Mouse (Mus musculus) intestine, embryonic 14.5 days (tissue): ENCODE data around the gene Ncaph2. TPM values are rescaled to one million over a fixed set of nuclear protein-coding genes. Genes with fewer than 3 reads are reported as not detected.

Experiments used
- ATAC-seq: fragments of 200-750 bp; cut with Nextera tagmentation; replicated peaks from 2 replicates; pipeline ENCODE4 v1.8.0; 2017; ENCODE audit warnings: low read depth, moderate number of reproducible peaks, moderate TSS enrichment, moderate library complexity; ENCODE audit not compliant: low FRiP score, low TSS enrichment
- DNase-seq: peaks from one replicate; pipeline ENCODE4 v3.0.0-alpha.2; 2018; ENCODE audit warnings: low spot score
- H3K27ac ChIP-seq: fragments of 300-500 bp; sonication (generic); 2 replicates; pipeline ENCODE4 v1.5.1; 2014; ENCODE audit warnings: low read depth, mild to moderate bottlenecking, control low read depth
- H3K27me3 ChIP-seq: fragments of 300-500 bp; sonication (generic); replicated peaks from 2 replicates; pipeline ENCODE4 v1.6.1; 2014; ENCODE audit warnings: low read length, control low read depth; ENCODE audit not compliant: control insufficient read depth, insufficient read depth
- H3K36me3 ChIP-seq: fragments of 300-500 bp; sonication (generic); 2 replicates; pipeline ENCODE4 v1.6.1; 2014; ENCODE audit warnings: low read length, control low read depth; ENCODE audit not compliant: control insufficient read depth, insufficient read depth
- H3K4me1 ChIP-seq: fragments of 300-500 bp; sonication (generic); replicated peaks from 2 replicates; pipeline ENCODE4 v1.6.1; 2014; ENCODE audit warnings: low read length, control low read depth, mixed read lengths; ENCODE audit not compliant: control insufficient read depth, insufficient read depth
- H3K4me2 ChIP-seq: fragments of 300-500 bp; sonication (generic); 2 replicates; pipeline ENCODE4 v1.6.1; 2014; ENCODE audit warnings: low read length
- H3K4me3 ChIP-seq: fragments of 300-500 bp; sonication (generic); 2 replicates; pipeline ENCODE4 v1.5.1; 2014; ENCODE audit warnings: low read depth, low read length, control low read depth, mixed read lengths
- H3K9ac ChIP-seq: fragments of 300-500 bp; sonication (generic); 2 replicates; pipeline ENCODE4 v1.6.1; 2014; ENCODE audit warnings: mild to moderate bottlenecking, low read length
- H3K9me3 ChIP-seq: fragments of 300-500 bp; sonication (generic); 2 replicates; pipeline ENCODE4 v1.6.1; 2016; ENCODE audit warnings: low read length, control low read depth; ENCODE audit not compliant: control insufficient read depth
- WGBS: fragments of 180-500 bp; shearing (Covaris S2); extraction: QIAGEN DNeasy Blood & Tissue Kit; methylation state at CpG from one replicate; pipeline ENCODE4 v1.1.7; 2014; 5-methylcytosine and 5-hydroxymethylcytosine counted together
- polyA plus RNA-seq: library from polyadenylated mRNA; unstranded; fragments of >200 nt; fragmentation: Nextera tagmentation; extraction: Ambion mirVana; gene quantifications from 2 replicates; pipeline ENCODE4 v1.2.1, GENCODE M21; 2014

Gene Ncaph2
- polyA plus RNA-seq, 1 experiment from 2014 or later = 157 TPM

DNA sequence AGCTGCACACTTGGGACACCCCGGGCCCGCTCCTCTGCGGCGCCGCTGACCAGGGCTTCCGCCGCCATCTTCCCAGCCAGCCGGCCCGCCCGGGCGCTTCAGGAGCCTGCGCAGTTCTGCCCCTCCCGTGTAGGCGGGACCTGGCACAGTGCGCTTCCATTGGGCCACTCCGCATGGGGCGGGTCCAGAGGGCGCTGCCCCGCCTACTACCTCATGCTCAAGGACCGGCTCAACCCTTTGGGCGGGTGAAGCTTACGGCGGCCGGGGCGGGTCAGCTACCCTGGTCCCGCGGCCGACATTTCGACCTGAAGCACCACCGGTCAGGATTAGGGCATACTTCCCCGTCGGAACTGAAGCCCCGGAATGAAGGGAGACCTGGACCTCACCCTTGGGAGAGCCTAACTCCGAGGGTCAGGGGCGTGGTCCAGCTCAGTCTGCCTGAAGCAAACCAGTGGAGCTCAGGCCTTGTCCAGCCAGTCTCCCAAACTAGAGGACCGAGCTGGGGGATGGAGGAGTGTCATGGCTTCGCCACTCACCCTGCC lies 40.3 kb upstream of the Ncaph2 start, which contains the start of gene Sbf1:
TSS of gene Sbf1 (minus strand) at position 122 of the 542 bp plus-strand sequence.
- ATAC-seq (peak; percentile 100), DNase-seq (peak; percentile 92)
- Histone ChIP-seq H3K36me3 (no peaks in the 10 kb centered on the region), H3K4me1 (peaks cover 16% of the 10 kb centered on the region), H3K4me2 (peak within 1 kb of the TSS; percentile 84), H3K4me3 (peak within 1 kb of the TSS; percentile 98), H3K27me3 (no peaks in the 10 kb centered on the region), H3K9me3 (no peaks in the 10 kb centered on the region), H3K9ac (peak within 1 kb of the TSS; percentile 83), H3K27ac (no peak within 1 kb of the TSS)
- 1% methylated on average over 37 of the region's 37 CpGs for WGBS

DNA sequence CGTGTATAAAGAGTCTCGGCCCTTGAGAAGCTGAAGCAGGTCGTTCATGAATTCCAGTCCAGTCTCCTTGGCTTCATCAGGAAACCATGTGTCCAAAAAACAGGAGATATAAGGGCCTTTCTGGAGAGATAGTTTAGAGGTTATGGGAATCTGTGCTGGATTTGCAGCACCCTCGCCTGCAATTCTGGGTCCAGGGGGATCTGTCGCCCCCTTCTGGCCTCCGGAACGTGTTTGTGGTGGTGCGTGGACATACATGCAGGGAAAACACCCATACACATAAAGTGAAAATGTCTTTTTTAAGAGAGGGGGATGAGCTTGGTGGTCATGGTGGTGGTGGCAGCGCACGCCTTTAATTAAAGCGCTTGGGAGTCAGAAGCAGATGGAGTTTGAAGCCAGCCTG lies 39.4 kb upstream of the Ncaph2 start:
- peaks cover 16% of the 10 kb centered on the region for H3K4me1 ChIP-seq
- no peaks in the 10 kb centered on the region for H3K27me3 ChIP-seq
- no peak overlapping the region for H3K4me3 ChIP-seq
- no peaks in the 10 kb centered on the region for H3K9me3 ChIP-seq
- no peak overlapping the region for H3K9ac ChIP-seq
- DNase-seq = no peak
- 68% methylated on average over 11 of the region's 11 CpGs for whole genome bisulfite sequencing
- no peaks in the 10 kb centered on the region for H3K36me3 ChIP-seq
- ATAC-seq = no peak
- H3K4me2 ChIP-seq = no peak overlapping the region
- H3K27ac ChIP-seq = no peak overlapping the region

DNA sequence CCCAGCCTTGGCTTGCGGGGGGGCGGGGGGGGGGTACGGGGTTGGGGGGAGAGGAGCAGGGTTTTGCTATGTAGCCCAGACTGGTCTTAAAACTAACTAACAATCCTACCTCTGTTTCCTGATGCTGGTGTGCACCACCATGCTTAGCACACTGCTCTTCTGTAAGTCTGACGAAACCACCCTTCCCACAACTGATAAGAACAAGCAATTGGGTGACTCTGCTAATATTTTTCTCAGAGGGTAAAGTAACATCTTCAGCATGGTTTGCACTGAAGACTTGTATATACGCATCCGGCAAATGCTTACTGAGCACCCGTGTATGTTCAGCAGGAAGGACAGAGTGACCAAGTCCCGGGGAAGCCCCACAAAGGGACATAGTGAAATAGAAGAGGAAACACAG lies 34.3 kb upstream of the Ncaph2 start:
- DNase-seq = no peak
- WGBS = 74% methylated on average over 8 of the region's 8 CpGs

GRCm38 (mm10) chr15:89322670-89323522 lies 32.6 kb upstream of the Ncaph2 start, which contains the start of gene Adm2:
Adm2 (plus strand) TSS chr15:89322720.
- H3K27ac ChIP-seq = no peak within 1 kb of the TSS
- H3K4me2 ChIP-seq = peak within 1 kb of the TSS; percentile 48
- WGBS = 8% methylated on average over 26 of the region's 26 CpGs
- DNase-seq (peak; percentile 55), ATAC-seq (no peak)
- H3K27me3 ChIP-seq = 0 out of 2 replicates have a peak, but pooled peaks cover 13% of the 10 kb centered on the region
- peak within 1 kb of the TSS; percentile 17 for H3K4me3 ChIP-seq
- no peaks in the 10 kb centered on the region for H3K9me3 ChIP-seq
- H3K36me3 ChIP-seq = no peaks in the 10 kb centered on the region
- H3K9ac ChIP-seq = peak within 1 kb of the TSS; percentile 13; the same call in 1 of the 2 replicates
- no peaks in the 10 kb centered on the region for H3K4me1 ChIP-seq

More for the DNA sequence above, 34.3 kb upstream of the Ncaph2 start:
- 0 out of 2 replicates have a peak, but pooled peaks cover 13% of the 10 kb centered on the region for H3K27me3 ChIP-seq
- no peak overlapping the region for H3K4me3 ChIP-seq
- no peak overlapping the region for H3K4me2 ChIP-seq
- ATAC-seq = no peak
- no peaks in the 10 kb centered on the region for H3K4me1 ChIP-seq
- H3K9ac ChIP-seq = no peak overlapping the region
- H3K36me3 ChIP-seq = no peaks in the 10 kb centered on the region
- no peak overlapping the region for H3K27ac ChIP-seq
- no peaks in the 10 kb centered on the region for H3K9me3 ChIP-seq

GRCm38 (mm10) chr15:89323656-89324055 lies 31.9 kb upstream of the Ncaph2 start:
- Histone ChIP-seq H3K4me2 (no peak overlapping the region), H3K27ac (no peak overlapping the region), H3K36me3 (no peaks in the 10 kb centered on the region), H3K4me1 (no peaks in the 10 kb centered on the region), H3K9me3 (no peaks in the 10 kb centered on the region), H3K9ac (no peak overlapping the region), H3K27me3 (0 out of 2 replicates have a peak, but pooled peaks cover 13% of the 10 kb centered on the region), H3K4me3 (no peak overlapping the region)
- ATAC-seq (no peak), DNase-seq (no peak)
- 80% methylated on average over 4 of the region's 4 CpGs for WGBS

DNA sequence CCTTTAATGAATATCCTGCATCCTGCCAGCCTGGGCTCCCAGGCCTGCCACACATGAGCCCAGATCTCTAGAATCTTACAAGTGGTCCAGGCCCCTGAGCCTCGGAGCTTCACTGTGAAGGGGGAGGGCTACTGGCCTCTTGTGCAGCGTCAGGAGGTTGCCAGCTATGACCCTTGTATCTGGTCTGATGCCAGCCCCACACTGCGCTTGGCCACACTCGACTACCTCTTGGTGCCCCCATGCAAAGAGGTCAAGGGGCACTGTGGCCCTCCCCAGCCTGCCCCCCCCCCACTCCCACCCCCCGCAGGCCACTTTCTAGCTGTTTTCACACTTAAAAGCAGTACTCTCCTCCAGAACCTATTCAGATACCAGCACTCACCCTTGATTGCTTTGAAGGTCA lies 29.1 kb upstream of the Ncaph2 start:
- Histone ChIP-seq H3K9me3 (no peaks in the 10 kb centered on the region), H3K4me2 (no peak overlapping the region), H3K36me3 (no peaks in the 10 kb centered on the region), H3K27ac (no peak overlapping the region), H3K27me3 (0 out of 2 replicates have a peak, but pooled peaks cover 13% of the 10 kb centered on the region), H3K4me3 (no peak overlapping the region), H3K9ac (no peak overlapping the region), H3K4me1 (no peaks in the 10 kb centered on the region)
- DNase-seq = no peak
- WGBS = 53% methylated on average over 5 of the region's 5 CpGs
- no peak for ATAC-seq

GRCm38 (mm10) chr15:89334271-89334670 lies 21.2 kb upstream of the Ncaph2 start, which contains the start of gene Miox:
Miox (plus strand) TSS chr15:89334398.
- DNase-seq (no peak), ATAC-seq (no peak)
- Histone ChIP-seq H3K4me2 (no peak within 1 kb of the TSS), H3K4me3 (no peak within 1 kb of the TSS), H3K27ac (no peak within 1 kb of the TSS), H3K27me3 (no peaks in the 10 kb centered on the region), H3K9ac (no peak within 1 kb of the TSS), H3K9me3 (no peaks in the 10 kb centered on the region), H3K36me3 (no peaks in the 10 kb centered on the region), H3K4me1 (no peaks in the 10 kb centered on the region)
- WGBS = 88% methylated on average over 7 of the region's 7 CpGs

- Histone ChIP-seq H3K4me3 (no peak overlapping the region), H3K4me1 (no peaks in the 10 kb centered on the region), H3K4me2 (no peak overlapping the region), H3K9me3 (no peaks in the 10 kb centered on the region), H3K27ac (no peak overlapping the region), H3K36me3 (no peaks in the 10 kb centered on the region), H3K9ac (no peak overlapping the region), H3K27me3 (no peaks in the 10 kb centered on the region)
- WGBS = 79% methylated on average over 17 of the region's 17 CpGs
- DNase-seq = no peak
- no peak for ATAC-seq
These were observed 20.6 kb upstream of the Ncaph2 start for GRCm38 (mm10) chr15:89334774-89335537.
